Mouse (Mus musculus) forebrain, embryonic 13.5 days (tissue): ENCODE results near the gene Mthfd2. TPM values are rescaled to one million over a fixed set of nuclear protein-coding genes. Genes with fewer than 3 reads are reported as not detected.

ENCODE experiments used
- polyA plus RNA-seq: library from polyadenylated mRNA; unstranded; fragments of >200 nt; fragmentation: Nextera tagmentation; extraction: Ambion mirVana; gene quantifications from 2 replicates; pipeline ENCODE4 v1.2.1, GENCODE M21; 2015

The Mthfd2 gene
- polyA plus RNA-seq, 1 experiment from 2014 or later = 29.4 TPM

Other genes with a start within 250 kb of the Mthfd2 start
- gene Pcgf1, start 248.0 kb downstream of the Mthfd2 start, polyA plus RNA-seq = 46.5 and 47.3 TPM in 2 replicates
- 0.46 TPM in 1 of 2 replicates, not detected in the other for gene Lbx2, start 239.5 kb downstream of the Mthfd2 start, polyA plus RNA-seq
- gene Ccdc142, start 224.3 kb downstream of the Mthfd2 start, polyA plus RNA-seq = 3.5 and 4.0 TPM in 2 replicates
- 2.3 and 2.6 TPM in 2 replicates for gene Gm42688, start 224.3 kb downstream of the Mthfd2 start, polyA plus RNA-seq
- 141 and 151 TPM in 2 replicates for gene Mrpl53, start 216.9 kb downstream of the Mthfd2 start, polyA plus RNA-seq
- 13.5 and 19.2 TPM in 2 replicates for gene Mogs, start 210.4 kb downstream of the Mthfd2 start, polyA plus RNA-seq
- 239 and 249 TPM in 2 replicates for gene Wbp1, start 204.3 kb downstream of the Mthfd2 start, polyA plus RNA-seq
- 13.2 and 13.3 TPM in 2 replicates for gene Ino80b, start 200.5 kb downstream of the Mthfd2 start, polyA plus RNA-seq
- gene Rtkn, start 190.4 kb downstream of the Mthfd2 start, polyA plus RNA-seq = 10.4 and 10.5 TPM in 2 replicates
- 17.5 and 18.4 TPM in 2 replicates for gene Wdr54, start 169.5 kb downstream of the Mthfd2 start, polyA plus RNA-seq
- gene 1700003E16Rik, start 169.5 kb downstream of the Mthfd2 start, polyA plus RNA-seq = 2.7 and 3.6 TPM in 2 replicates
- 108 and 113 TPM in 2 replicates for gene Dctn1, start 160.0 kb downstream of the Mthfd2 start, polyA plus RNA-seq
- 0.34 and 0.62 TPM in 2 replicates for gene Slc4a5, start 106.1 kb downstream of the Mthfd2 start, polyA plus RNA-seq
- 35.7 and 39.3 TPM in 2 replicates for gene Mob1a, start 108 bp upstream of the Mthfd2 start, polyA plus RNA-seq
- 92.7 and 103 TPM in 2 replicates for gene Bola3, start 23.2 kb upstream of the Mthfd2 start, polyA plus RNA-seq
- 65.3 and 79.4 TPM in 2 replicates for gene Tet3, start 133.2 kb upstream of the Mthfd2 start, polyA plus RNA-seq
- 68.9 and 72.8 TPM in 2 replicates for gene Dguok, start 181.1 kb upstream of the Mthfd2 start, polyA plus RNA-seq
- gene Actg2, start 210.4 kb upstream of the Mthfd2 start, polyA plus RNA-seq = 0.31 and 2.2 TPM in 2 replicates
- 37.2 and 40.0 TPM in 2 replicates for gene Stambp, start 246.8 kb upstream of the Mthfd2 start, polyA plus RNA-seq